Mouse (Mus musculus): ENCODE results near the gene P2ry6. TPM values are rescaled to one million over a fixed set of nuclear protein-coding genes. Genes with fewer than 3 reads are reported as not detected.
A peak's percentile ranks its signal among the peaks of the same experiment; 100 is the strongest.

The P2ry6 gene
- total and polyA plus RNA-seq, 2 experiments from 2014 or later = 2.7 to 4.3 TPM

GRCm38 (mm10) chr7:100931926-100932480 is 42.4 kb downstream of the P2ry6 start, which contains the start of gene Arhgef17:
Gene Arhgef17, minus strand, starts transcription at chr7:100932107.
- 1% methylated on average over 34 of the region's 35 CpGs for WGBS

GRCm38 (mm10) chr7:100931316-100931925 is 43.0 kb downstream of the P2ry6 start:
- TF ChIP-seq CTCF (IDR thresholded peaks at IDR 0.05) = no peak
- Histone ChIP-seq H3K4me3 (ENCODE audit: low read depth, low read length) (peak overlapping the region; percentile 46), H3K4me2 (ENCODE audit: low read depth, low read length, poor library complexity, severe bottlenecking) (peak overlapping the region; percentile 81), H3K27me3 (ENCODE audit: insufficient read depth, low read length) (peaks cover 31% of the 10 kb centered on the region), H3K36me3 (ENCODE audit: insufficient read depth, low read length) (no peaks in the 10 kb centered on the region), H3K9ac (replicated peaks; ENCODE audit: low read length, poor library complexity, severe bottlenecking) (peak overlapping the region; percentile 50), H3K9me3 (ENCODE audit: low read length) (no peaks in the 10 kb centered on the region), H3K4me1 (ENCODE audit: insufficient read depth, low read length) (0 out of 2 replicates have a peak, but pooled peaks cover 6% of the 10 kb centered on the region), H3K27ac (ENCODE audit: low read depth, low read length) (peak overlapping the region; percentile 43)
- DNase-seq (ENCODE audit: low spot score) = no peak
- peak; percentile 7; the same call in 1 of the 2 replicates for ATAC-seq (ENCODE audit: low FRiP score)
- 1% methylated on average over 48 of the region's 73 CpGs for WGBS

More at GRCm38 (mm10) chr7:100931926-100932480, 42.4 kb downstream of the P2ry6 start, which contains the start of gene Arhgef17:
- no peak for TF ChIP-seq CTCF (IDR thresholded peaks at IDR 0.05)
- H3K4me2 ChIP-seq (ENCODE audit: low read depth, low read length, poor library complexity, severe bottlenecking) = peak within 1 kb of the TSS; percentile 81
- DNase-seq (ENCODE audit: low spot score) (peak; percentile 59), ATAC-seq (ENCODE audit: low FRiP score) (peak; percentile 55)
- peak within 1 kb of the TSS; percentile 50 for H3K9ac ChIP-seq (replicated peaks; ENCODE audit: low read length, poor library complexity, severe bottlenecking)
- H3K4me3 ChIP-seq (ENCODE audit: low read depth, low read length) = peak within 1 kb of the TSS; percentile 46
- H3K36me3 ChIP-seq (ENCODE audit: insufficient read depth, low read length) = no peaks in the 10 kb centered on the region
- no peaks in the 10 kb centered on the region for H3K9me3 ChIP-seq (ENCODE audit: low read length)
- peaks cover 31% of the 10 kb centered on the region for H3K27me3 ChIP-seq (ENCODE audit: insufficient read depth, low read length)
- H3K4me1 ChIP-seq (ENCODE audit: insufficient read depth, low read length) = 0 out of 2 replicates have a peak, but pooled peaks cover 4% of the 10 kb centered on the region
- H3K27ac ChIP-seq (ENCODE audit: low read depth, low read length) = peak within 1 kb of the TSS; percentile 43

GRCm38 (mm10) chr7:100930619-100931315 is 43.7 kb downstream of the P2ry6 start:
- ATAC-seq (ENCODE audit: low FRiP score) (no peak), DNase-seq (ENCODE audit: low spot score) (no peak)
- H3K9me3 ChIP-seq (ENCODE audit: low read length) = no peaks in the 10 kb centered on the region
- no peaks in the 10 kb centered on the region for H3K36me3 ChIP-seq (ENCODE audit: insufficient read depth, low read length)
- H3K9ac ChIP-seq (replicated peaks; ENCODE audit: low read length, poor library complexity, severe bottlenecking) = peak overlapping the region; percentile 50; the same call in 1 of the 2 replicates
- WGBS = 9% methylated on average over 48 of the region's 53 CpGs
- H3K27ac ChIP-seq (ENCODE audit: low read depth, low read length) = peak overlapping the region; percentile 43; the same call in 1 of the 2 replicates
- 0 out of 2 replicates have a peak, but pooled peaks cover 6% of the 10 kb centered on the region for H3K4me1 ChIP-seq (ENCODE audit: insufficient read depth, low read length)
- TF ChIP-seq CTCF (IDR thresholded peaks at IDR 0.05) = no peak
- peak overlapping the region; percentile 81 for H3K4me2 ChIP-seq (ENCODE audit: low read depth, low read length, poor library complexity, severe bottlenecking)
- peak overlapping the region; percentile 46 for H3K4me3 ChIP-seq (ENCODE audit: low read depth, low read length)
- H3K27me3 ChIP-seq (ENCODE audit: insufficient read depth, low read length) = peaks cover 31% of the 10 kb centered on the region

GRCm38 (mm10) chr7:100929639-100930303 is 44.7 kb downstream of the P2ry6 start:
- 82% methylated on average over 19 of the region's 19 CpGs for WGBS
- ATAC-seq (ENCODE audit: low FRiP score) (no peak), DNase-seq (ENCODE audit: low spot score) (no peak)
- no peaks in the 10 kb centered on the region for H3K36me3 ChIP-seq (ENCODE audit: insufficient read depth, low read length)
- H3K4me3 ChIP-seq (ENCODE audit: low read depth, low read length) = peak overlapping the region; percentile 5; the same call in 1 of the 2 replicates
- no peaks in the 10 kb centered on the region for H3K9me3 ChIP-seq (ENCODE audit: low read length)
- no peak overlapping the region for H3K9ac ChIP-seq (replicated peaks; ENCODE audit: low read length, poor library complexity, severe bottlenecking)
- H3K4me1 ChIP-seq (ENCODE audit: insufficient read depth, low read length) = 0 out of 2 replicates have a peak, but pooled peaks cover 9% of the 10 kb centered on the region
- TF ChIP-seq CTCF (IDR thresholded peaks at IDR 0.05) = no peak
- peak overlapping the region; percentile 81; the same call in 1 of the 2 replicates for H3K4me2 ChIP-seq (ENCODE audit: low read depth, low read length, poor library complexity, severe bottlenecking)
- no peak overlapping the region for H3K27ac ChIP-seq (ENCODE audit: low read depth, low read length)
- peaks cover 31% of the 10 kb centered on the region for H3K27me3 ChIP-seq (ENCODE audit: insufficient read depth, low read length)

GRCm38 (mm10) chr7:100928456-100928855 is 46.0 kb downstream of the P2ry6 start:
- WGBS = 61% methylated on average over 9 of the region's 9 CpGs
- no peak overlapping the region for H3K9ac ChIP-seq (replicated peaks; ENCODE audit: low read length, poor library complexity, severe bottlenecking)
- peaks cover 31% of the 10 kb centered on the region for H3K27me3 ChIP-seq (ENCODE audit: insufficient read depth, low read length)
- H3K27ac ChIP-seq (ENCODE audit: low read depth, low read length) = no peak overlapping the region
- no peak for DNase-seq (ENCODE audit: low spot score)
- H3K4me2 ChIP-seq (ENCODE audit: low read depth, low read length, poor library complexity, severe bottlenecking) = peak overlapping the region; percentile 33
- TF ChIP-seq CTCF (IDR thresholded peaks at IDR 0.05) = no peak
- no peak for ATAC-seq (ENCODE audit: low FRiP score)
- no peaks in the 10 kb centered on the region for H3K36me3 ChIP-seq (ENCODE audit: insufficient read depth, low read length)
- 0 out of 2 replicates have a peak, but pooled peaks cover 9% of the 10 kb centered on the region for H3K4me1 ChIP-seq (ENCODE audit: insufficient read depth, low read length)
- H3K9me3 ChIP-seq (ENCODE audit: low read length) = no peaks in the 10 kb centered on the region
- H3K4me3 ChIP-seq (ENCODE audit: low read depth, low read length) = 0 out of 2 replicates have a peak overlapping the region, but pooled peaks have one; percentile 1
